Mouse (Mus musculus) adrenal gland, postnatal 36 days (tissue): ENCODE data around the gene Sugct. TPM values are rescaled to one million over a fixed set of nuclear protein-coding genes. Genes with fewer than 3 reads are reported as not detected.
A peak's percentile ranks its signal among the peaks of the same experiment; 100 is the strongest.

ENCODE experiments used
- DNase-seq, 2 experiments: peaks; one replicate each; pipeline ENCODE4 v3.0.0; 2021; ENCODE audit warnings: mixed read lengths in 1 of 2
- long read RNA-seq, 2 experiments: library from polyadenylated mRNA; stranded (forward); transcript quantifications; one replicate each; pipeline ENCODE4 v2.0.0; 2021; ENCODE audit warnings: borderline sequencing depth in 2 of 2
- total RNA-seq, 2 experiments: library from RNA; stranded (reverse); gene quantifications; 2 replicates each; pipeline ENCODE4 v1.2.3; 2021

Gene Sugct
- total RNA-seq: 10 to 100 TPM in 1 of 2 experiments, 1 to 10 TPM in 1; 4.3 to 11.0 TPM
- long read RNA-seq, experiment 1, transcript Sugct-202 (3 exons, 1,351 nt): major isoform, 6 of 10 reads
- long read RNA-seq, experiment 1, partial matches to known transcripts: 0 of 10 reads
- long read RNA-seq, experiment 1, other reads (novel, unspliced or antisense): 4 of 10 reads
- long read RNA-seq, experiment 2, partial matches to known transcripts: 1 of 9 reads
- long read RNA-seq, experiment 2, other reads (novel, unspliced or antisense): 4 of 9 reads

DNA sequence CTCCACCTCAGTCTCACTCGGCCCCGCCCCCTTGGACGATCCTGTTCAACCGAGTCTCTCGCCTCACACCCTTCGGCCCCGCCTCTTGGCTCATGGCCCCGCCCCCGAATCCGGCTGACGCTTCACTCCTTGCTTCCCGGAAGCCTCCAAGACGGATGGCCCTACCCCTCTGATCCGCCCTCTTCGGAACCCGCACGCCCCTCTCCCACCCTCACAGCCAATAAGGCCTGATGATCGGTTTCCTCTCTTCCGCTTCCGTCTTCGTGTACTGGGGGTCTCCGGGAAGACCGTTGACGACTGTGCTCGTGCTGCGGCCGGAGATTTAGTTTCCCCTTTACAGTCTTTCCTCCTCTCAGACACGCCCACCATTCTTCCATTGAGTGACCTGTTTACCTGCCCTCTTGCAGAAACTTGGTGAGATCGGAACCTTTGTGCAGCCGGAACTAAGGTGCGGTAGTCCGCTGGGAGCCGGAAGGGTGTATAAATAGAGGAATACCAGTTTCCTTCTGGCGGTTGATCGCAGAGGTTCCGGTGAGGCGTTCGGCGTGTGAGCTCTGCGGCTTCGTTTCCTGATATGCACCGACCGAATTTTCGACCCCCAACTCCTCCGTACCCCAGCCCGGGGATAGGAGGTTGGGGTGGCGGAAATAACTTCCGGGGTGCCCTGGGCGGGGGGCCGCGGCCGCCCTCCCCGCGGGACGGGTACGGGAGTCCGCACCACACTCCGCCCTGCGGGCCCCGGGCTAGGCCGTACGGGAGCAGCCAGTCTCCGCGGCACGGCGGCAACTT is at the start of gene Sugct, which contains the start of gene Mplkip:
Sugct (minus strand) TSS at position 643 of the 789 bp plus-strand sequence.
Mplkip (plus strand) TSS at position 282 of the 789 bp plus-strand sequence.
- DNase-seq: peak; percentile 100

DNA sequence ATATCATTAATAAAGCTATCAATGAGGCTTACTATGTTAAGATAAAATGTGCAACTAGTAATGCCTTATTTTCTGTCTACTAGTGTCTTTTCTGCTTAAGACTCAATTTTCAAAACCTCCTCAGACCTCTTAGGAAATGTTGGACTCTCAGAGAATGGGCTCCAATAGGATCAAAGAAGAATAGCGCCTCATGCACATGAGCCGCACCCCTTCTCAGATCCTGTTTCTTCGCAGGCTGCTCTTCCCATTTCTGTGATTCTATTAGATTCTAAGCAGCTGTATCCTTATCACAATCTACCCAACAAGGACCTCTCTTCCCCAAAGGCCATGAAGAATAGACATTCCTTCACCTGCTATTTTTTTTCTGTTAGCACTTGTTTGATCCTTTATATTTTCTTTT is 33.4 kb upstream of the Sugct start:
- DNase-seq: no peak

DNA sequence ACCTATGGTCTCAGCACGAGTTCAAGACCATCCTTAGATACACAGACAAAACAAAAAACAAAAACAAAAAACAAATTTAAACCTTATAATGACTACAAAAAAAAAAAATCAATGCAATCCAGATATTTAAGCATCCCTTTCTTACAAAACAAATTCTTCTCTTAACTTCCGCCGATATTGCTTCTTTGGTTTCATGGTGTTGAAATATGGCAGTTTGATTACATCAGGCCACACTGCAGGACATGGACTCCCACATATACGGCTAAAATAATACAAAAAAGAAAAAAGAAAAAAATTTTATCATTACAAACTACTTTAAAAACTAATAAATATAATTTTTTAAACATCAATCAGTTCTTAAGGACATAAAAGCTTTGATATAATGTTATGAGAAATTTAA is 32.6 kb upstream of the Sugct start:
- no peak for DNase-seq

DNA sequence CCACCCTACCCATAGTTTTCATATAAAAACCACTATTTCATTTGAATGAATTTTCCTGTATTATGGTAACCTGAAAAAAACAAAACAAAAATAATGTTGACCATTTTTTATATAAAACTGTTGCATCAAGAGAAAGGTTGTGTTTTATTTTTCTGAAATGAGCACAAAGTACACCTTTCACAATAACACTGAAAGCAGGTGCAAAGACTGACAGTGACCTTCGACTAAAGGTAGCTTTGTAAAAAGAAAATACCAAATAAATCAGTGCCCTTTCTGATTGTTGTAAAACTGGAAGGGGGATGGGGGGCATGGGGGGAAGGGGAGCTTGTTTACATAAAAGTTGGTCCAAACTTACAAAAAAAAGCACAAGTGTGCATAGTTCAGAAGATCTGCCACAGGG is 22.0 kb upstream of the Sugct start:
- no peak for DNase-seq

- no peak for DNase-seq
These were observed 13.5 kb upstream of the Sugct start for GRCm38 (mm10) chr13:17708784-17709311.

- no peak for DNase-seq
These were observed 10.0 kb upstream of the Sugct start for GRCm38 (mm10) chr13:17705188-17705826.

DNA sequence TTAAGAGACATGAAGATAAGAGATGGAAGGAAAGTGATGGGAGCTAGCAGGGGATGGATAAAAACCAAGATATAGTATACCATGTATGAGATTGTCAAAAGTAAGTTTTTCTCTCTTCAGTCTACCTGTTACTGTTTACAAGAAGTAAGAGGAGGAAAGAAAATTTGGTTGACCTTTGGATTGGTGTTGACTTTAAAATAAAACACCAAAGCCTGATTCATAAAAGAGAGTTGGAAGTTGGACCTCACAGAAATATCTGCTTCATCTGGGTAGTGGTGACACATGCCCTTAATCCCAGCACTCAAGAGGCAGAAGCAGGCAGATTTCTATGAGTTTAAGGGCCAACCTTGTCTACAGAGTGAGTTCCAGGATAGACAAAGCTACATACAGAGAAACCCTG is 7.0 kb upstream of the Sugct start:
- DNase-seq: no peak

GRCm38 (mm10) chr13:17701322-17701721 is 6.0 kb upstream of the Sugct start:
- DNase-seq: no peak

GRCm38 (mm10) chr13:17700090-17700715 is 4.8 kb upstream of the Sugct start:
- no peak for DNase-seq

DNA sequence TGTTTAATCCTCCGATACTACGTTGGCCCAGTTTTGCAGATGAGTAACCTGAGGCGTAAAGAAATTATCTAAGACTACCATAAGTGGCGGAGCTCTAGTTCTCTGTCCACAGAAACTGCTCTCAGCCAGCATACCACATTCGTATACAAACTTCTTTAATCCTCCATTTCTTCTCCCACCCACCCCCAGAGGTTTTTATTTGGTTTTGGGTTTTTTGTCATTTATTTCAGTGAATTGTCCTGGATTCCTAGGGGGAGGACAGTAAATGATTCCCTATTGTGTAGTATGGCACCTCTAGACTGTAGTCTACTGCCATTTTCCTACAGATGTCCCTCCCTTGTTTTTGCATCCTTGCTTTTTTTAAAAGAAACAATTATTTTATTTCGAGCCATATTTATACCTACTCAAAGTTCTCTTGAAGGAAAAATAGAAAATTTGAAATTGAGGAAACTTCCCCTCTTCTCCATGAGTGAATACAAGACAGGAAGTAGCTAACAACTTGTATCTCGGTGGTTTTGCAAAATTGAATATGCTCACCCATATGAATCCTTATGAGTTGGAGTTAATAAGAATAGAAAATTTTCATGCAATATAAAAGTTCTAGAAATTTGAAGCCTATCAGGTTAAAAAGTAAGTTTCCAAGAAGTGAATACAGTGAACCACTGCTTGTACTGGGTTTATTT is 686 bp upstream of the Sugct start:
- no peak for DNase-seq

GRCm38 (mm10) chr13:17694414-17694813 is 939 bp downstream of the Sugct start:
- no peak for DNase-seq

DNA sequence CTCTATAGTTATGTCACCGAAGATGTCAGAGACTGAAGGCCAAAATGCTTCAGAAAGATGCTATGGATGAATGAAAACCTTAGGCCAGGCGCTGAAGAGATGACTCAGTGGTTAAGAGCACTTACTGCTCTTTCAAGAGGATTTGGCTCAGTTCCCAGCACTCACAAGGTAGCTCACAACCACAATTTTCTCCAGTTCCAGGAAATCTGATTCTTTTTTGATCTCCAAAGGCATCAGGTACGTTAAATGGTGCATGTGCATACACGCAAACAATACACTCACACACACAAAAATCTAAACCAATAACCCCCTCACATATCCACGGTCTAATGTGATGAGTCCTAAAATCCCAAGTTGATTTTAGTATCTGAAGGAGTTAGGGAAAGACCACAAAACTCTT is 1.5 kb downstream of the Sugct start:
- peak; percentile 0 to 9 for DNase-seq

GRCm38 (mm10) chr13:17691436-17691835 is 3.9 kb downstream of the Sugct start:
- no peak for DNase-seq

DNA sequence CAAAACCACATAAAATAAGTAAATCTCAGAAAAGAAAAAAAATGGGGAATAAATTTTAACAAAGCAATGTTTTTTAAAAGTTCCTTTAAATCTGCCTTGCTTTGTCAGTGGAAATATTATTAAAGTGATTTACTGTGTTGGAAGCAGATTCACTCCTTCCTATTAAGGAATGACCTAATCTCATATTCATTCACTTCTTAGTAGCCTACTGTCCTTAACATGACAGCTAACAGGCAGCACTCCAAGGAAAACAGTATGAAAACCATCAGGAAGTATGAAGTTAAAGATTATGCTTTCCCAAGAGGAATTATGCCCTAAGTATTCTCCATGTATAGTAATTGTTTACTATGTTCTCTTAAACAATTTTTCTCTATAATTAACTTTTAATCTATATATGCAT is 4.7 kb downstream of the Sugct start:
- DNase-seq: peak; percentile 0 to 35

- no peak for DNase-seq
These were observed 5.9 kb downstream of the Sugct start for GRCm38 (mm10) chr13:17689461-17689860.

DNA sequence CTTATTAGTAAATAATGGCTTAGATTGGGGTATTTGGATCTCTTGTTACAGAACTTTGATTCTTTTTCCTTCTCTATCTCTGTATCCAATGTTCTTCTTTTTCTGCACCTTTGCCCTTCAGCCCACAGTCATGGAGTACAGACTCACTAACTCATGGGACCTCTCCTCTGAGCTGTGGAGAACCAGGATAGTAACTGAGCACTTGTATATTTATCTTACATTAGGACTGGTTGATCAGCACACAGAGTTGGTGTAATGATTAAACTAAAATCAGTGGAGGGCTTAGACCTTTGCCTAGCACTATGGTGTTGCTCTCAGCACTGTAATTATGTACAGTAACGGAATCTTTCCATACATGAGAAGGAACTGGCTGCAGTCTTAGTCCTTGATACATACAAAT is 24.2 kb downstream of the Sugct start:
- no peak for DNase-seq

- no peak for DNase-seq
These were observed 28.0 kb downstream of the Sugct start for GRCm38 (mm10) chr13:17667380-17667779.

DNA sequence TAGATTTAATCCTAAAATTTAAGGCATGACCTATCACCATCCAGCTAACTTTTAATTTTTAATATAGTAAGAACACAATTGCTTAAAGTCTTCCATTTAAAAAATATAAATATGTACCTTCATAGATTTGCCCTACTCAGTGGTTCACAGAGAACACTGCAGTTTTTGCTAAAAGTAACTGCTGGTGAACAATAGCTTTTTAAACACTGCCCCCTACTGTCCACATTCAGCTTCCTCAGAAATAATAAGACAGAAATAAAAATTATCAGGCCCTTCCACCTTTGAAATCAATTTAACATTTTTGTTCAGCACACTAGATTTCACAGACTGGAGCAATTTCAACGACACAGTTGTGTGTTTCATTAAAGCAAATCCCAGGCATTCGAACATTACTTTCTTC is 53.1 kb downstream of the Sugct start:
- no peak for DNase-seq

- DNase-seq: no peak
These were observed 57.3 kb downstream of the Sugct start for GRCm38 (mm10) chr13:17638008-17638407.

- DNase-seq: no peak
These were observed 68.2 kb downstream of the Sugct start for GRCm38 (mm10) chr13:17627108-17627507.

DNA sequence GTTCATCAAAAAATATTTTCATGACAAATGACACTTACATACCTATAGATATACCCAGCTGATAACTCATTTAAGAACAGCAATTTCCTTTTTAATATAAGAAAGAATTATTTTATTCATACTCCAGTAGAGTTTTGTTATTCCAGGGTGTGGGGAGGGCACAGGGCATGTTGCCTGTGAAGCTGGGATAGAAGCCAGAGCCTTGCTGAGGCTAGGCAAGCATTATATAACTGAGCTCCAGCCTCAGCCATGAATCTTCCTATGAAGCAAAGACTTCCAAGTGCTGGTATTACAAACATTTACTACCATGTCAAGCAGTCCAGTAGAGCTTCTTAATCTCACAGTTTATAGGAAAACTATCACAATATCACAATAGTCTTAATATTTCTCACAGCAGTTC is 70.4 kb downstream of the Sugct start:
- DNase-seq: peak in 1 of 2 experiments; percentile 3

DNA sequence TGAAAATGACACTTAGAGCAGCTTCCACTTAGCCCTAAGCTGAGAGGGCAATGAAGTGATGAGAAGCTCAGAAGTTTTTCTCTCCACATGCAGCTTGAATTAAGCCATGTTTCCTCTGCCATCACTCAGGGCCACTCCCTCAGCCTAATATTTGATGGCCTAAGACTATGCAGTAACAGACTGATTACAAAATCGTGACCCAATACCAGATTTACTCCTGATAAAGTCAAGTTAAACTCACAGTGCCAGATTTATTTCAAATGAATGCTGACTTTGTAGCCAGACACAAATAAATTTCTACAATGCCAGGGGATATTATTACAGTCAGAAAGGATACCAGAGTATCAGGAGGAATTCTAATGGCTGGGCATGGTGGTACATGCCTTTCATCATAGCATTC is 89.1 kb downstream of the Sugct start:
- no peak for DNase-seq
